Mouse (Mus musculus): ENCODE results near the gene Gm42669.

Gene Gm42669

DNA sequence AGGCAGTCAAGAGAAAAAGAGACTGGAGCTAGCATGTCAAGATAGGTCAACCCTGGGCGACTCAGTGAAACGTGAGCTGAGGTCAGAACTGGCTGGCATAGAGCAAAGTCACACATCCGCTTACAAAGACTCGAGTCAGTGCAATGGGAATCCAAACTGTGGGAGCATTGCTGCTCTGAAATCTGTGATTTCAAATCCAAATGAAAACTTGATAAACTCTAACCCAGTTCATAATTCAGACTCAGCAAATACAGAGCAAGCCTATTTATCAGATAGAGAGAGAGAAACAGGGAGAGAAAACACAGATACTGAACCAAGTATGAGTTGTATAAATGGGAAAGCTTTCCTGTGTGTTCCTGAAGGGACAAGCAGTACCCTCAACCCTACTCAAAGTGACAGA lies at the start of gene Gm42669:
TSS of gene Gm42669 (plus strand) at position 301 of the 400 bp plus-strand sequence.
- no peak for DNase-seq (ENCODE audit: low read depth, low spot score)

DNA sequence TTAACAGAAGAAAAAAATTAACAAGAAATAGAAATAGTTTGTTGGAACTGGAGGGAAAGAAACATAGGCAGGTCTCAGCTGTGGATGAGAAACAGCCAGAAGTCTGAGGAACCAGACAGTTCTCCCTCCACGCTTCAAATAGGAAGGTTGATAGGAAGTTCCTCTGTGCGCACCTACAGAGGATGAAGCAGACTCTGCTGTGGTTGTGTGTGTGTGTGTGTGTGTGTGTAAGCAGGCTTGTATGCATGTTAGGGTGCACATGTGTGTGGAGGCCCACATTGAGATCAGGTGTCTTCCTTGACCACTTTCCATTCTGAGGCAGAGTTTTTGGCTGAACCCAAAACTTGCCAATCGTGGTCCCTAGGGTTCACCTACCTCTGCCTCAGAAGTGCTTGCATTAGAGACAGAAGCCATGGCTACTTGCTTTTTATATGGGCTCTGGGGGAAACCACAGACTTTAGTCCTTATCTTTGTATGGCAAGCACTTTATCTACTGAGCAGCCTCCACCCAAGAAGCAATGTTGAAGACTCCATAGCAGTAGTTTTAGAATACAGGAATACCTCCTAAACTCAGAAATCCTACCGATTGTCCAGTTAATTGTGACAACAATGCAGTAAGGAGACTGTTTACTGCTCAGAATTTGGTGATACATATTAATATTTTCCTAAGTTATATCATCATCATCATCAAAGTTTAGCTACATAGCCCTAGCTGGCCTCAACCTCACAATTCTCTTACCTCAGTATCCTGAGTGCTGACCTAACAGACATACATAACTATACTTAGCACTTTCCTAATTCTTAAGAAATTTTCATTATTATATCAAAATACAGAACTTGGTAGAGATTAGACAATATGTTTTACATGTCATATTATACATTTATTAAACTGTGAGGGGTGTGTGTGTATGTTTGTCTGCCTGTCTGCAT lies 45.0 kb upstream of the Gm42669 start:
- H3K27me3 ChIP-seq (ENCODE audit: control insufficient read depth, insufficient read depth, low read length, poor library complexity, severe bottlenecking), result no peaks in the 10 kb centered on the region
- DNase-seq (ENCODE audit: low read depth, low spot score), result no peak
- no peaks in the 10 kb centered on the region for H3K36me3 ChIP-seq (ENCODE audit: control insufficient read depth, insufficient read depth, low read length, poor library complexity, severe bottlenecking)

More for the DNA sequence above, at the start of gene Gm42669:
- Histone ChIP-seq H3K27me3 (ENCODE audit: control insufficient read depth, insufficient read depth, low read length, poor library complexity, severe bottlenecking) (no peaks in the 10 kb centered on the region), H3K36me3 (ENCODE audit: control insufficient read depth, insufficient read depth, low read length, poor library complexity, severe bottlenecking) (no peaks in the 10 kb centered on the region)

GRCm38 (mm10) chr5:107466501-107466900 lies 40.9 kb upstream of the Gm42669 start:
- H3K27me3 ChIP-seq (ENCODE audit: control insufficient read depth, insufficient read depth, low read length, poor library complexity, severe bottlenecking), result no peaks in the 10 kb centered on the region
- no peak for DNase-seq (ENCODE audit: low read depth, low spot score)
- H3K36me3 ChIP-seq (ENCODE audit: control insufficient read depth, insufficient read depth, low read length, poor library complexity, severe bottlenecking), result no peaks in the 10 kb centered on the region

- no peaks in the 10 kb centered on the region for H3K36me3 ChIP-seq (ENCODE audit: control insufficient read depth, insufficient read depth, low read length, poor library complexity, severe bottlenecking)
- DNase-seq (ENCODE audit: low read depth, low spot score), result no peak
- H3K27me3 ChIP-seq (ENCODE audit: control insufficient read depth, insufficient read depth, low read length, poor library complexity, severe bottlenecking), result no peaks in the 10 kb centered on the region
Observed at GRCm38 (mm10) chr5:107467098-107467497, 40.3 kb upstream of the Gm42669 start.

GRCm38 (mm10) chr5:107470600-107471329 lies 36.7 kb upstream of the Gm42669 start:
- no peak for DNase-seq (ENCODE audit: low read depth, low spot score)
- Histone ChIP-seq H3K27me3 (ENCODE audit: control insufficient read depth, insufficient read depth, low read length, poor library complexity, severe bottlenecking) (no peaks in the 10 kb centered on the region), H3K36me3 (ENCODE audit: control insufficient read depth, insufficient read depth, low read length, poor library complexity, severe bottlenecking) (no peaks in the 10 kb centered on the region)

- Histone ChIP-seq H3K36me3 (ENCODE audit: control insufficient read depth, insufficient read depth, low read length, poor library complexity, severe bottlenecking) (no peaks in the 10 kb centered on the region; the same call in none of the 2 replicates), H3K27me3 (ENCODE audit: control insufficient read depth, insufficient read depth, low read length, poor library complexity, severe bottlenecking) (no peaks in the 10 kb centered on the region)
Observed at GRCm38 (mm10) chr5:107480194-107480593, 27.2 kb upstream of the Gm42669 start.

DNA sequence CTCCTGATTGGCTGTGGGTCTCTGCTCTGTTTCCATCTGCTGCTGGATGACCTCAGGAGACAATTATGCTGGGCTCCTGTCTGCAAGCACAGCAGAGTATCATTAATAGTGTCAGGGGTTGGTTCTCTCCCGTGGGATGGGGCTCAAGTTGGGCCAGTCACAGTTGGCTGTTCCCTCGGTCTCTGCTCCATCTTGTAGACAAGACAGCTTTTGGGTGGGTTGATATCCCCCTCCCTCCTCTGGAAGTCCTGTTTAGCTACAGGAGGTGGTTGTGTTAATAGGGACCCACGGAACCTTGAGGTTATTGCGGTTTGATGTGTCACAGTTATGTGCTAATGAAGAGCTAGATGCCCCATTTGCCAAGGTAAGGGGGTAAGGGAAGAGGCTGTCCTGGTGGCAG lies 18.4 kb upstream of the Gm42669 start:
- H3K36me3 ChIP-seq (ENCODE audit: control insufficient read depth, insufficient read depth, low read length, poor library complexity, severe bottlenecking), result no peaks in the 10 kb centered on the region
- DNase-seq (ENCODE audit: low read depth, low spot score), result no peak
- H3K27me3 ChIP-seq (ENCODE audit: control insufficient read depth, insufficient read depth, low read length, poor library complexity, severe bottlenecking), result no peaks in the 10 kb centered on the region

More at GRCm38 (mm10) chr5:107480194-107480593, 27.2 kb upstream of the Gm42669 start:
- DNase-seq (ENCODE audit: low read depth, low spot score), result no peak

GRCm38 (mm10) chr5:107491036-107491435 lies 16.4 kb upstream of the Gm42669 start:
- no peak for DNase-seq (ENCODE audit: low read depth, low spot score)
- H3K36me3 ChIP-seq (ENCODE audit: control insufficient read depth, insufficient read depth, low read length, poor library complexity, severe bottlenecking), result no peaks in the 10 kb centered on the region
- no peaks in the 10 kb centered on the region for H3K27me3 ChIP-seq (ENCODE audit: control insufficient read depth, insufficient read depth, low read length, poor library complexity, severe bottlenecking)

DNA sequence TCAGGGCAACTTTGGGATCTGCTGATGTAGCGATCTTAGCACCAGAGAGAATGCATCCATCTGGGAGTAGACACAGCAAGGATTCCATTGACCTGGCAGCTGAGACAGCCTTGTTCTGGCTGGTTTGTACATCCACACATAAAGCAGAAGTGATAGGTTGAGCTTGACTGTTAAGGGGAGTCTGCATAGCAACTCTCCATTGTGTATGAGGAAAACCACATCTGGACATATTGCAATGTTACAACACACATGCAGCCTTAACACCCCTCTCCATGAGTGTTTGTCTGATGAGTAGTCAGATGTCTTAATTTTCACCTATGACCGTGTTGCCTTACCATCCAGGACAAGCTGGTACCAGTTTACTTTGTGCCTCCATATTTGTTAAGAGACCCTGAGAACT lies 14.9 kb upstream of the Gm42669 start:
- Histone ChIP-seq H3K27me3 (ENCODE audit: control insufficient read depth, insufficient read depth, low read length, poor library complexity, severe bottlenecking) (no peaks in the 10 kb centered on the region), H3K36me3 (ENCODE audit: control insufficient read depth, insufficient read depth, low read length, poor library complexity, severe bottlenecking) (no peaks in the 10 kb centered on the region)
- no peak for DNase-seq (ENCODE audit: low read depth, low spot score)

GRCm38 (mm10) chr5:107494759-107495158 lies 12.7 kb upstream of the Gm42669 start:
- peak; percentile 18 for DNase-seq (ENCODE audit: low read depth, low spot score)
- H3K36me3 ChIP-seq (ENCODE audit: control insufficient read depth, insufficient read depth, low read length, poor library complexity, severe bottlenecking), result no peaks in the 10 kb centered on the region
- H3K27me3 ChIP-seq (ENCODE audit: control insufficient read depth, insufficient read depth, low read length, poor library complexity, severe bottlenecking), result no peaks in the 10 kb centered on the region

DNA sequence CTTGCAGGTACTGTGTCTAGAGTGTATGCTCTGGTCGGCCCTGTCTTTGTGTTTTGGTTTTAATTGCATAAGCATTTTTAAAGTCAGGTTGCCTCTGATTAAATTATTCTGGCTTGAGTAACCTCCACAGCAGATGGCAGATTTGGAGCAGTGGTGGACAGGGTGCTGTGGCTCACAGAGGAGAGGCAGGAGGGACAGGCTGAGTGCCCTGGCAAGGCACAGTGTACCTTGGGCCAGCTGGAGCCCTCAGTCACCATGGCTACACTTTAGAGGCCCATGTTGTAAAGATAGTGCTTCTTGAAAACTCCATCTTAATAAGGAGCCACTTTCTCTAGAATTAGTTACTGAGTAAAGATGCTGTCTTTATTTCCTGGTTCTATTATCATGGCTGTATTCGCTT lies 11.4 kb upstream of the Gm42669 start:
- DNase-seq (ENCODE audit: low read depth, low spot score), result no peak
- Histone ChIP-seq H3K36me3 (ENCODE audit: control insufficient read depth, insufficient read depth, low read length, poor library complexity, severe bottlenecking) (no peaks in the 10 kb centered on the region), H3K27me3 (ENCODE audit: control insufficient read depth, insufficient read depth, low read length, poor library complexity, severe bottlenecking) (no peaks in the 10 kb centered on the region)

- no peaks in the 10 kb centered on the region for H3K27me3 ChIP-seq (ENCODE audit: control insufficient read depth, insufficient read depth, low read length, poor library complexity, severe bottlenecking)
- DNase-seq (ENCODE audit: low read depth, low spot score), result peak; percentile 48
Observed at GRCm38 (mm10) chr5:107497519-107498501, 9.6 kb upstream of the Gm42669 start.

DNA sequence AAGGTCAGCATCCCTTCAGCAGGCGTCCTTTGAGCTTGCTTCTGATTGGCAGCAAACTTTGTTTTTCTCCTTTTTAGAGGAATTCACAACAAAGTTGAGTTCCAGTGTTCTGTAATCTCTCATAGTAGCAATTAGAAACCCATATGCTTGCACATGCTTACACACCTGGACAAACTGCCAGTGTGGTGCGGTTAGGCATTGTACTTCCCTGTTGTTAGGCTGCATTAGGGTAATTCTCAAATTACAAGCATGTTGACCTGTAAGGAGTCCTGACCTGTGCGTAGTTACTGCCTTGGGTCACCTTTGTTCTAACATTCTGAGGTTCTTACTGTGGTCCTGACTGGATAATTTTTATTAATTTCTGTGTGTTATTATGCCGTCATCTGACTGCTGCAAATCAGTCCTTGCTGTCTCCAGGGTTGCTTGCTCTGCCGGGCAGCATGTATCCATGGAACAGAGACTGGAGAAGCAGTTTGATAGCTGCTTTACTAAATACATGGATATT lies 8.6 kb upstream of the Gm42669 start:
- Histone ChIP-seq H3K27me3 (ENCODE audit: control insufficient read depth, insufficient read depth, low read length, poor library complexity, severe bottlenecking) (no peaks in the 10 kb centered on the region), H3K36me3 (ENCODE audit: control insufficient read depth, insufficient read depth, low read length, poor library complexity, severe bottlenecking) (no peaks in the 10 kb centered on the region)
- DNase-seq (ENCODE audit: low read depth, low spot score), result peak; percentile 16

More at GRCm38 (mm10) chr5:107497519-107498501, 9.6 kb upstream of the Gm42669 start:
- H3K36me3 ChIP-seq (ENCODE audit: control insufficient read depth, insufficient read depth, low read length, poor library complexity, severe bottlenecking), result no peaks in the 10 kb centered on the region

Measured in splenic B cell, adult 2 months (primary cell).